Mouse (Mus musculus): Measurements from ENCODE around the gene B3gnt2.
"Not testable (repeated sequence)": the region's sequence is repeated elsewhere in the genome, so short reads cannot be mapped to it uniquely, and the experiment has no call there.

Gene B3gnt2

GRCm38 (mm10) chr11:22774821-22775220, 85.9 kb downstream of the B3gnt2 start:
- no peak for DNase-seq (ENCODE audit: low spot score)

- DNase-seq (ENCODE audit: low spot score): no peak
Observed at GRCm38 (mm10) chr11:22766238-22766637, 94.5 kb downstream of the B3gnt2 start.

- DNase-seq (ENCODE audit: low spot score): no peak
Observed at GRCm38 (mm10) chr11:22765425-22765824, 95.3 kb downstream of the B3gnt2 start.

GRCm38 (mm10) chr11:22763556-22764295, 97.0 kb downstream of the B3gnt2 start:
- no peak for DNase-seq (ENCODE audit: low spot score)

- no peak for DNase-seq (ENCODE audit: low spot score)
Observed at GRCm38 (mm10) chr11:22763055-22763454, 97.7 kb downstream of the B3gnt2 start.

- DNase-seq (ENCODE audit: low spot score): no peak
Observed at GRCm38 (mm10) chr11:22762236-22762927, 98.4 kb downstream of the B3gnt2 start.

GRCm38 (mm10) chr11:22759783-22760182, 101.0 kb downstream of the B3gnt2 start:
- DNase-seq (ENCODE audit: low spot score): no peak

GRCm38 (mm10) chr11:22756168-22756980, 104.4 kb downstream of the B3gnt2 start:
- no peak for DNase-seq (ENCODE audit: low spot score)

- no peak for DNase-seq (ENCODE audit: low spot score)
Observed at GRCm38 (mm10) chr11:22755180-22755579, 105.6 kb downstream of the B3gnt2 start.

GRCm38 (mm10) chr11:22752596-22752995, 108.2 kb downstream of the B3gnt2 start:
- DNase-seq (ENCODE audit: low spot score): no peak

GRCm38 (mm10) chr11:22751592-22751991, 109.2 kb downstream of the B3gnt2 start:
- DNase-seq (ENCODE audit: low spot score): no peak

GRCm38 (mm10) chr11:22747406-22747805, 113.4 kb downstream of the B3gnt2 start:
- no peak for DNase-seq (ENCODE audit: low spot score)

- DNase-seq (ENCODE audit: low spot score): no peak
Observed at GRCm38 (mm10) chr11:22745356-22745755, 115.4 kb downstream of the B3gnt2 start.

- DNase-seq (ENCODE audit: low spot score): no peak
Observed at GRCm38 (mm10) chr11:22743561-22744269, 117.0 kb downstream of the B3gnt2 start.

GRCm38 (mm10) chr11:22741998-22742626, 118.6 kb downstream of the B3gnt2 start:
- DNase-seq (ENCODE audit: low spot score): no peak

GRCm38 (mm10) chr11:22741436-22741835, 119.3 kb downstream of the B3gnt2 start:
- peak; percentile 20 for DNase-seq (ENCODE audit: low spot score)

- no peak for DNase-seq (ENCODE audit: low spot score)
Observed at GRCm38 (mm10) chr11:22739497-22740288, 121.1 kb downstream of the B3gnt2 start.

GRCm38 (mm10) chr11:22736521-22737225, 124.1 kb downstream of the B3gnt2 start:
- DNase-seq (ENCODE audit: low spot score): no peak

- not testable (repeated sequence) for DNase-seq (ENCODE audit: low spot score)
Observed at GRCm38 (mm10) chr11:22735128-22735527, 125.6 kb downstream of the B3gnt2 start.

- no peak for DNase-seq (ENCODE audit: low spot score)
Observed at GRCm38 (mm10) chr11:22733936-22734335, 126.8 kb downstream of the B3gnt2 start.
